Mouse (Mus musculus): ENCODE measurements around the gene Catip. TPM values are rescaled to one million over a fixed set of nuclear protein-coding genes. Genes with fewer than 3 reads are reported as not detected.

Gene Catip
- polyA plus RNA-seq, 1 experiment from 2014 or later = 1.6 TPM

- no peak within 1 kb of the TSS; the same call in 1 of the 2 replicates for H3K27ac ChIP-seq
- no peak within 1 kb of the TSS for H3K4me3 ChIP-seq
- H3K4me2 ChIP-seq = no peak within 1 kb of the TSS
- ATAC-seq (ENCODE audit: low FRiP score) = no peak
- no peaks in the 10 kb centered on the region for H3K9me3 ChIP-seq
- no peaks in the 10 kb centered on the region for H3K36me3 ChIP-seq
- H3K4me1 ChIP-seq (replicated peaks) = no peaks in the 10 kb centered on the region; the same call in 1 of the 2 replicates
- 0 out of 2 replicates have a peak, but pooled peaks cover 3% of the 10 kb centered on the region for H3K27me3 ChIP-seq
- no peak within 1 kb of the TSS for H3K9ac ChIP-seq
- WGBS = 75% methylated on average over 8 of the region's 8 CpGs
These were observed 13.1 kb downstream of the Catip start, which contains the start of gene Slc11a1 for GRCm38 (mm10) chr1:74374980-74375379. Gene Slc11a1, plus strand, starts transcription at chr1:74375195.

- no peaks in the 10 kb centered on the region for H3K9me3 ChIP-seq
- H3K36me3 ChIP-seq = no peaks in the 10 kb centered on the region
- no peak overlapping the region; the same call in 1 of the 2 replicates for H3K27ac ChIP-seq
- no peak for ATAC-seq (ENCODE audit: low FRiP score)
- H3K4me1 ChIP-seq (replicated peaks) = no peaks in the 10 kb centered on the region; the same call in 1 of the 2 replicates
- H3K27me3 ChIP-seq = 0 out of 2 replicates have a peak, but pooled peaks cover 3% of the 10 kb centered on the region
- H3K4me3 ChIP-seq = no peak overlapping the region
- no peak overlapping the region for H3K4me2 ChIP-seq
- H3K9ac ChIP-seq = no peak overlapping the region
- 78% methylated on average over 10 of the region's 10 CpGs for WGBS
These were observed 13.7 kb downstream of the Catip start for GRCm38 (mm10) chr1:74375561-74375960.

- Histone ChIP-seq H3K4me3 (no peak overlapping the region), H3K27me3 (0 out of 2 replicates have a peak, but pooled peaks cover 3% of the 10 kb centered on the region), H3K9ac (no peak overlapping the region), H3K9me3 (no peaks in the 10 kb centered on the region), H3K4me2 (no peak overlapping the region), H3K36me3 (no peaks in the 10 kb centered on the region), H3K4me1 (replicated peaks) (no peaks in the 10 kb centered on the region; the same call in 1 of the 2 replicates), H3K27ac (no peak overlapping the region)
- no peak for ATAC-seq (ENCODE audit: low FRiP score)
- WGBS = 81% methylated on average over 4 of the region's 4 CpGs
These were observed 14.5 kb downstream of the Catip start for GRCm38 (mm10) chr1:74376396-74376795.

- 89% methylated on average over 7 of the region's 7 CpGs for WGBS
- H3K9ac ChIP-seq = no peak overlapping the region
- H3K27ac ChIP-seq = no peak overlapping the region
- H3K27me3 ChIP-seq = 0 out of 2 replicates have a peak, but pooled peaks cover 3% of the 10 kb centered on the region
- no peaks in the 10 kb centered on the region; the same call in 1 of the 2 replicates for H3K4me1 ChIP-seq (replicated peaks)
- no peaks in the 10 kb centered on the region for H3K36me3 ChIP-seq
- H3K9me3 ChIP-seq = no peaks in the 10 kb centered on the region
- H3K4me3 ChIP-seq = no peak overlapping the region
- no peak for ATAC-seq (ENCODE audit: low FRiP score)
- no peak overlapping the region for H3K4me2 ChIP-seq
These were observed 17.2 kb downstream of the Catip start for GRCm38 (mm10) chr1:74379058-74379504.

GRCm38 (mm10) chr1:74380484-74380883, 18.6 kb downstream of the Catip start:
- no peak overlapping the region for H3K4me3 ChIP-seq

GRCm38 (mm10) chr1:74381588-74382021, 19.7 kb downstream of the Catip start:
- H3K4me3 ChIP-seq = no peak overlapping the region
- H3K4me1 ChIP-seq (replicated peaks) = no peaks in the 10 kb centered on the region; the same call in 1 of the 2 replicates
- 91% methylated on average over 10 of the region's 10 CpGs for WGBS
- H3K9ac ChIP-seq = no peak overlapping the region
- no peak overlapping the region for H3K27ac ChIP-seq
- H3K9me3 ChIP-seq = no peaks in the 10 kb centered on the region
- H3K36me3 ChIP-seq = no peaks in the 10 kb centered on the region
- no peak overlapping the region for H3K4me2 ChIP-seq
- ATAC-seq (ENCODE audit: low FRiP score) = no peak
- H3K27me3 ChIP-seq = 0 out of 2 replicates have a peak, but pooled peaks cover 3% of the 10 kb centered on the region

More at GRCm38 (mm10) chr1:74380484-74380883, 18.6 kb downstream of the Catip start:
- WGBS = 92% methylated on average over 5 of the region's 5 CpGs
- Histone ChIP-seq H3K4me1 (replicated peaks) (no peaks in the 10 kb centered on the region; the same call in 1 of the 2 replicates), H3K4me2 (no peak overlapping the region), H3K27ac (no peak overlapping the region), H3K9ac (no peak overlapping the region), H3K36me3 (no peaks in the 10 kb centered on the region), H3K9me3 (no peaks in the 10 kb centered on the region), H3K27me3 (0 out of 2 replicates have a peak, but pooled peaks cover 3% of the 10 kb centered on the region)
- no peak for ATAC-seq (ENCODE audit: low FRiP score)

GRCm38 (mm10) chr1:74383385-74383784, 21.5 kb downstream of the Catip start:
- Histone ChIP-seq H3K9ac (no peak overlapping the region), H3K4me2 (no peak overlapping the region), H3K27ac (no peak overlapping the region), H3K36me3 (no peaks in the 10 kb centered on the region), H3K4me3 (no peak overlapping the region), H3K9me3 (no peaks in the 10 kb centered on the region), H3K27me3 (peaks cover 3% of the 10 kb centered on the region; the same call in 1 of the 2 replicates), H3K4me1 (replicated peaks) (0 out of 2 replicates have a peak, but pooled peaks cover 3% of the 10 kb centered on the region)
- no peak for ATAC-seq (ENCODE audit: low FRiP score)
- WGBS = 88% methylated on average over 13 of the region's 13 CpGs

GRCm38 (mm10) chr1:74384525-74384924, 22.6 kb downstream of the Catip start:
- Histone ChIP-seq H3K4me2 (no peak overlapping the region), H3K36me3 (no peaks in the 10 kb centered on the region), H3K9ac (no peak overlapping the region), H3K27me3 (peaks cover 15% of the 10 kb centered on the region), H3K4me3 (no peak overlapping the region), H3K9me3 (no peaks in the 10 kb centered on the region), H3K4me1 (replicated peaks) (peaks cover 3% of the 10 kb centered on the region), H3K27ac (no peak overlapping the region)
- no peak for ATAC-seq (ENCODE audit: low FRiP score)
- WGBS = 87% methylated on average over 8 of the region's 8 CpGs

GRCm38 (mm10) chr1:74385064-74385463, 23.2 kb downstream of the Catip start:
- H3K4me2 ChIP-seq = no peak overlapping the region
- H3K36me3 ChIP-seq = no peaks in the 10 kb centered on the region
- no peak overlapping the region for H3K4me3 ChIP-seq
- peaks cover 19% of the 10 kb centered on the region for H3K27me3 ChIP-seq
- H3K9ac ChIP-seq = no peak overlapping the region
- no peak overlapping the region for H3K27ac ChIP-seq
- ATAC-seq (ENCODE audit: low FRiP score) = no peak
- WGBS = 93% methylated on average over 10 of the region's 10 CpGs
- no peaks in the 10 kb centered on the region for H3K9me3 ChIP-seq
- H3K4me1 ChIP-seq (replicated peaks) = peaks cover 8% of the 10 kb centered on the region

GRCm38 (mm10) chr1:74385531-74385930, 23.6 kb downstream of the Catip start:
- Histone ChIP-seq H3K27me3 (peaks cover 24% of the 10 kb centered on the region), H3K4me3 (no peak overlapping the region), H3K9me3 (no peaks in the 10 kb centered on the region), H3K4me1 (replicated peaks) (peaks cover 13% of the 10 kb centered on the region), H3K9ac (no peak overlapping the region), H3K36me3 (no peaks in the 10 kb centered on the region), H3K27ac (no peak overlapping the region), H3K4me2 (no peak overlapping the region)
- ATAC-seq (ENCODE audit: low FRiP score) = no peak
- WGBS = 93% methylated on average over 8 of the region's 8 CpGs

- peaks cover 18% of the 10 kb centered on the region for H3K4me1 ChIP-seq (replicated peaks)
- H3K27ac ChIP-seq = peak overlapping the region; percentile 94
- no peak for ATAC-seq (ENCODE audit: low FRiP score)
- peak overlapping the region; percentile 75 for H3K9ac ChIP-seq
- H3K4me3 ChIP-seq = peak overlapping the region; percentile 70
- H3K4me2 ChIP-seq = peak overlapping the region; percentile 68
- H3K9me3 ChIP-seq = no peaks in the 10 kb centered on the region
- 56% methylated on average over 7 of the region's 10 CpGs for WGBS
- H3K36me3 ChIP-seq = no peaks in the 10 kb centered on the region
- H3K27me3 ChIP-seq = peaks cover 29% of the 10 kb centered on the region
These were observed 24.4 kb downstream of the Catip start for GRCm38 (mm10) chr1:74386363-74386713.

- Histone ChIP-seq H3K4me3 (peak overlapping the region; percentile 70), H3K4me2 (peak overlapping the region; percentile 68), H3K27me3 (peaks cover 29% of the 10 kb centered on the region), H3K9me3 (no peaks in the 10 kb centered on the region), H3K36me3 (no peaks in the 10 kb centered on the region), H3K27ac (peak overlapping the region; percentile 94), H3K9ac (peak overlapping the region; percentile 75), H3K4me1 (replicated peaks) (peaks cover 18% of the 10 kb centered on the region)
- peak; percentile 87 for ATAC-seq (ENCODE audit: low FRiP score)
- under 1% methylated on average over 26 of the region's 26 CpGs for WGBS
These were observed 24.9 kb downstream of the Catip start for GRCm38 (mm10) chr1:74386714-74387385.

Data from hindbrain, embryonic 13.5 days (tissue).